Mouse (Mus musculus) retina, adult 2 months (tissue): ENCODE data around the gene Ccdc30.

Experiments used
- DNase-seq: peaks from one replicate; pipeline ENCODE4 v3.0.0-alpha.2; 2012; ENCODE audit warnings: low read depth, low spot score

Gene Ccdc30

GRCm38 (mm10) chr4:119417270-119417669, 1.9 kb upstream of the Ccdc30 start:
- DNase-seq = no peak

- DNase-seq = no peak
Observed at GRCm38 (mm10) chr4:119412791-119413190, 2.5 kb downstream of the Ccdc30 start.

GRCm38 (mm10) chr4:119411877-119412650, 3.3 kb downstream of the Ccdc30 start:
- DNase-seq = no peak

- no peak for DNase-seq
Observed at GRCm38 (mm10) chr4:119403431-119403830, 11.9 kb downstream of the Ccdc30 start.

- no peak for DNase-seq
Observed at GRCm38 (mm10) chr4:119400896-119401295, 14.4 kb downstream of the Ccdc30 start.

- DNase-seq = no peak
Observed at GRCm38 (mm10) chr4:119398751-119399150, 16.6 kb downstream of the Ccdc30 start.

GRCm38 (mm10) chr4:119390369-119390768, 25.0 kb downstream of the Ccdc30 start:
- no peak for DNase-seq

- DNase-seq = no peak
Observed at GRCm38 (mm10) chr4:119389184-119389583, 26.1 kb downstream of the Ccdc30 start.

GRCm38 (mm10) chr4:119381471-119382190, 33.7 kb downstream of the Ccdc30 start:
- DNase-seq = no peak

- no peak for DNase-seq
Observed at GRCm38 (mm10) chr4:119369460-119369859, 45.9 kb downstream of the Ccdc30 start.

GRCm38 (mm10) chr4:119366758-119367526, 48.4 kb downstream of the Ccdc30 start:
- DNase-seq = no peak

- no peak for DNase-seq
Observed at GRCm38 (mm10) chr4:119362231-119362630, 53.1 kb downstream of the Ccdc30 start.

- DNase-seq = no peak
Observed at GRCm38 (mm10) chr4:119359196-119359971, 55.9 kb downstream of the Ccdc30 start.

- DNase-seq = no peak
Observed at GRCm38 (mm10) chr4:119345508-119345907, 69.8 kb downstream of the Ccdc30 start.

- DNase-seq = peak; percentile 32
Observed at GRCm38 (mm10) chr4:119338861-119339361, 76.4 kb downstream of the Ccdc30 start.

- DNase-seq = no peak
Observed at GRCm38 (mm10) chr4:119338422-119338821, 76.9 kb downstream of the Ccdc30 start.

- DNase-seq = no peak
Observed at GRCm38 (mm10) chr4:119333487-119333886, 81.8 kb downstream of the Ccdc30 start.

GRCm38 (mm10) chr4:119320896-119321550, 94.3 kb downstream of the Ccdc30 start:
- no peak for DNase-seq

- DNase-seq = peak; percentile 93
Observed at GRCm38 (mm10) chr4:119320131-119320830, 95.0 kb downstream of the Ccdc30 start, which contains the start of gene Ppih. Gene Ppih, minus strand, starts transcription at chr4:119320546.

- no peak for DNase-seq
Observed at GRCm38 (mm10) chr4:119313756-119314155, 101.6 kb downstream of the Ccdc30 start.
